Mouse (Mus musculus): ENCODE measurements around the gene Vgll4. TPM values are rescaled to one million over a fixed set of nuclear protein-coding genes. Genes with fewer than 3 reads are reported as not detected.

The Vgll4 gene
- polyA plus RNA-seq, 1 experiment from 2014 or later = 90.5 TPM

DNA sequence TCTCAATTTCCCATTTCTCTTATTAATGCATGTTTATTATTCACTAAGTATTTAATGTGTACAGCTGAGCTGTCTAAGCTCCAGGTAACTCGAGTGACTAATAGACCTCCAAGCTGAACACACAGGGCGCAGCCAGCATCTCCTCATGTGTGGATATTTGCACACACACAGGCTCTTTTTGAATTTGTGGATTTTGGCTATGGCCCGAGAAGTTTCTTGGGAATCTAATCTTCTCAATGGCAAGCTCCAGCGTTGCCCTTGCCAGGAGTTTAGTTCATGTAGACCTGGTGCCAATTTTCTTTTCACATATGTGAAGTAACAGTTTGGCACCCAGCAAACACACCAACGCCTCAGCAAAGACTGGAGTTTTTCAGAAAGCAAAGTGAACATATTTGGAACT lies 157.5 kb downstream of the Vgll4 start:
- no peak for DNase-seq (ENCODE audit: low spot score)

Other genes starting within 250 kb of the Vgll4 start
- gene Tamm41, start 67.9 kb upstream of the Vgll4 start, polyA plus RNA-seq (2015; fragmentation: Nextera tagmentation; extraction: Ambion mirVana) = 58.2 and 58.8 TPM in 2 replicates
- gene Syn2, start 164.9 kb upstream of the Vgll4 start, polyA plus RNA-seq (2015; fragmentation: Nextera tagmentation; extraction: Ambion mirVana) = 0.64 and 0.72 TPM in 2 replicates